Mouse (Mus musculus): ENCODE results near the gene Kcnd2.

DNA sequence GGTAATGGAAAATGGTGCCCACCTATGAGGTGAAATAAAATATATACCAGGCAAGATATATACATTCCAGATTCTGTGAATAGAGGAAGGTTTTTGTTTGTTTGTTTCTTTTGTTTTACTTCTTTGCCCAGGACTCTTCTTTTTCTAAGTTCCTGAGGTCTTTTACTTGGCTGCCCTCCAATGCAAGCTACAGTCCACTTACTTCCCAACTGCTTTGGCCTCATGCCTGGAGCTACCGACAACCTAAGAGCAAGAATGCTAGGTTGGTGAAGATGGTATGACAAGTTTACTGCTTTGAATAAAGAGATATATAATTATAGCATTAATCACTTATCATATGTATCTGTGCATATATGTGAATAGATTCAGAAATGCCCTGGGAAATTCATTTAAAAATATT lies 305.0 kb downstream of the Kcnd2 start:
- TF ChIP-seq CTCF (IDR thresholded peaks at IDR 0.05) = no peak
- no peak for TF ChIP-seq EP300 (IDR thresholded peaks at IDR 0.05)

Data from lung, postnatal 0 days (tissue).